Mouse (Mus musculus): ENCODE measurements around the gene Usp3.

- TF ChIP-seq POLR2A (IDR thresholded peaks at IDR 0.05; ENCODE audit: low read depth, low read length) (no peak), ZNF384 (IDR thresholded peaks at IDR 0.05; ENCODE audit: low read depth, low read length) (no peak), NELFE (IDR thresholded peaks at IDR 0.05; ENCODE audit: low read depth, low read length) (no peak), CTCF (conservative IDR thresholded peaks at IDR 0.05 in 1 of 2, IDR thresholded peaks at IDR 0.05 in 1 of 2; ENCODE audit: low read depth in 2 of 2, low read length in 2 of 2) (no peak), MAZ (IDR thresholded peaks at IDR 0.05; ENCODE audit: low read depth, low read length) (0 out of 2 replicates have a peak, but pooled peaks have one; percentile 21), TCF12 (IDR thresholded peaks at IDR 0.05; ENCODE audit: low read depth, low read length) (peak; percentile 47; the same call in 1 of the 2 replicates), TBP (conservative IDR thresholded peaks at IDR 0.05; ENCODE audit: low read depth, low read length) (no peak), USF1 (IDR thresholded peaks at IDR 0.05; ENCODE audit: low read depth, low read length) (no peak), KAT2A (IDR thresholded peaks at IDR 0.05; ENCODE audit: insufficient replicate concordance, low read length) (no peak), PAX5 (IDR thresholded peaks at IDR 0.05; ENCODE audit: low read length) (no peak), POLR2AphosphoS2 (IDR thresholded peaks at IDR 0.05; ENCODE audit: low read depth, low read length) (no peak)
Observed at GRCm38 (mm10) chr9:66501248-66501647, 91.7 kb downstream of the Usp3 start.

Measured in CH12.LX (cell line).